Mouse (Mus musculus) leukemia stem cell, adult 10-12 weeks (primary cell): ENCODE data around the gene Slc16a6. TPM values are rescaled to one million over a fixed set of nuclear protein-coding genes. Genes with fewer than 3 reads are reported as not detected.

ENCODE experiments used
- polyA plus RNA-seq: library from polyadenylated mRNA; stranded (reverse); fragments of >175 nt; gene quantifications from 2 replicates; pipeline ENCODE4 v1.2.3, GENCODE M21; 2012; ENCODE audit warnings: low replicate concordance

Gene Slc16a6
- polyA plus RNA-seq = 90.7 and 104 TPM in 2 replicates

GRCm38 (mm10) chr11:109473171-109474085 is at the start of gene Slc16a6, which contains the start of gene Arsg:
Slc16a6 (minus strand) TSS chr11:109473598.
Arsg (plus strand) TSS chr11:109473374.

GRCm38 (mm10) chr11:109425392-109426271 is 47.8 kb downstream of the Slc16a6 start, which contains the start of gene Amz2:
Amz2 (plus strand) TSS chr11:109425946.

GRCm38 (mm10) chr11:109413617-109414016 is 59.8 kb downstream of the Slc16a6 start, which contains the start of gene 9930022D16Rik:
9930022D16Rik (plus strand) TSS chr11:109413917.

Other genes starting within 250 kb of the Slc16a6 start
- gene Rgs9, start 175.5 kb downstream of the Slc16a6 start, polyA plus RNA-seq = 0.07 and 0.23 TPM in 2 replicates
- 26.4 and 84.3 TPM in 2 replicates for gene Gna13, start 110.8 kb downstream of the Slc16a6 start, polyA plus RNA-seq
- gene 9930022D16Rik, start 59.7 kb downstream of the Slc16a6 start, polyA plus RNA-seq = not detected in 2 replicates
- gene Amz2, start 47.7 kb downstream of the Slc16a6 start, polyA plus RNA-seq = 2.4 and 6.7 TPM in 2 replicates
- gene Arsg, start 224 bp downstream of the Slc16a6 start, polyA plus RNA-seq = 0.60 and 2.1 TPM in 2 replicates
- gene Wipi1, start 138.4 kb upstream of the Slc16a6 start, polyA plus RNA-seq = 47.4 and 51.0 TPM in 2 replicates
- gene Prkar1a, start 175.8 kb upstream of the Slc16a6 start, polyA plus RNA-seq = 36.1 and 55.1 TPM in 2 replicates
- gene Fam20a, start 248.7 kb upstream of the Slc16a6 start, polyA plus RNA-seq = 0.09 and 0.51 TPM in 2 replicates